Mouse (Mus musculus) olfactory bulb, adult 2 months (tissue): ENCODE data around the gene Asic2.

ENCODE experiments used
- CTCF ChIP-seq: fragments of 200-500 bp; IDR thresholded peaks from 2 replicates; pipeline ENCODE4 v1.5.1; 2012; ENCODE audit warnings: low read depth, mild to moderate bottlenecking, low read length, moderate library complexity; ENCODE audit not compliant: insufficient read depth
- POLR2A ChIP-seq: fragments of 200-500 bp; IDR thresholded peaks from 2 replicates; pipeline ENCODE4 v1.6.1; 2012; ENCODE audit warnings: mild to moderate bottlenecking, low read depth, low read length, moderate library complexity; ENCODE audit not compliant: insufficient read depth

DNA sequence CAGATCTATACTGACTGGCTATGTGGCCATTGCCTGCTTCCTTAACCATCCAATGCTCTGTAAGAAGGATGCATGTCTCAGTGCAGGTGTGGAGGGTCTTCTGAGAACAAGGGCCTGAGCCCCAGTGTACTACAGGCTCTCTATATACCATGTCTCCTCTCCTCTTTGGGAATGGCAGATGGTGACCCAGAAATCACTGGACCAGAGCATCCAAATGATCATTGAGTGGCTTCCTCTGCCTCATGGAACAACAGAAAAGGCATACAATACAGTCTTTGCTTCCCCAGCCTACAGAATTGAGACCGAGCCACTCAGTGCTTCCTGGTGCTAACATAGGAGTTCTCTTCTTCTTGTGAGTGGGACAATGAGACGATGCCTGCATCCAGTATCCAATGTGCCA is 200.0 kb downstream of the Asic2 start:
- TF ChIP-seq POLR2A = no peak
- TF ChIP-seq CTCF = no peak
